Mouse (Mus musculus) forebrain, embryonic 14.5 days (tissue): ENCODE measurements around the gene Ipmk. TPM values are rescaled to one million over a fixed set of nuclear protein-coding genes. Genes with fewer than 3 reads are reported as not detected.

Experiments
- ATAC-seq: fragments of 200-750 bp; cut with Nextera tagmentation; 2 replicates; pipeline ENCODE4 v1.8.0; 2017; ENCODE audit warnings: mild to moderate bottlenecking, moderate library complexity
- DNase-seq: peaks from one replicate; pipeline ENCODE4 v3.0.0-alpha.2; 2015; ENCODE audit warnings: low spot score
- H3K27ac ChIP-seq: fragments of 300-500 bp; sonication (generic); 2 replicates; pipeline ENCODE4 v1.5.1; 2014; ENCODE audit warnings: low read depth, mild to moderate bottlenecking, control low read depth, low read length, moderate library complexity
- H3K27me3 ChIP-seq: fragments of 300-500 bp; sonication (generic); replicated peaks from 2 replicates; pipeline ENCODE4 v1.6.1; 2014; ENCODE audit warnings: low read length, control low read depth, mixed read lengths; ENCODE audit not compliant: control insufficient read depth, insufficient read depth
- H3K36me3 ChIP-seq: fragments of 300-500 bp; sonication (generic); 2 replicates; pipeline ENCODE4 v1.6.1; 2014; ENCODE audit warnings: low read length, control low read depth; ENCODE audit not compliant: control insufficient read depth, insufficient read depth
- H3K4me1 ChIP-seq: fragments of 300-500 bp; sonication (generic); 2 replicates; pipeline ENCODE4 v1.6.1; 2014; ENCODE audit warnings: antibody characterized with exemption, low read length, control low read depth; ENCODE audit not compliant: control insufficient read depth, insufficient read depth
- H3K4me2 ChIP-seq: fragments of 300-500 bp; sonication (generic); 2 replicates; pipeline ENCODE4 v1.6.1; 2014; ENCODE audit warnings: mild to moderate bottlenecking, control low read depth, low read length
- H3K4me3 ChIP-seq: fragments of 300-500 bp; sonication (generic); 2 replicates; pipeline ENCODE4 v1.5.1; 2014; ENCODE audit warnings: low read depth, low read length, control low read depth
- H3K9ac ChIP-seq: fragments of 300-500 bp; sonication (generic); 2 replicates; pipeline ENCODE4 v1.6.1; 2014; ENCODE audit warnings: mild to moderate bottlenecking, low read length, control low read depth, moderate library complexity
- H3K9me3 ChIP-seq: fragments of 300-500 bp; sonication (generic); replicated peaks from 2 replicates; pipeline ENCODE4 v1.6.1; 2016; ENCODE audit warnings: low read length, control low read depth, mixed read lengths; ENCODE audit not compliant: control insufficient read depth
- WGBS: fragments of 180-500 bp; shearing (Covaris S2); extraction: QIAGEN DNeasy Blood & Tissue Kit; methylation state at CpG from one replicate; pipeline ENCODE4 v1.1.7; 2014; 5-methylcytosine and 5-hydroxymethylcytosine counted together
- polyA plus RNA-seq: library from polyadenylated mRNA; unstranded; fragments of >200 nt; fragmentation: Nextera tagmentation; extraction: Ambion mirVana; gene quantifications from 2 replicates; pipeline ENCODE4 v1.2.1, GENCODE M21; 2014

Gene Ipmk
- polyA plus RNA-seq, 1 experiment from 2014 or later = 16.2 TPM

DNA sequence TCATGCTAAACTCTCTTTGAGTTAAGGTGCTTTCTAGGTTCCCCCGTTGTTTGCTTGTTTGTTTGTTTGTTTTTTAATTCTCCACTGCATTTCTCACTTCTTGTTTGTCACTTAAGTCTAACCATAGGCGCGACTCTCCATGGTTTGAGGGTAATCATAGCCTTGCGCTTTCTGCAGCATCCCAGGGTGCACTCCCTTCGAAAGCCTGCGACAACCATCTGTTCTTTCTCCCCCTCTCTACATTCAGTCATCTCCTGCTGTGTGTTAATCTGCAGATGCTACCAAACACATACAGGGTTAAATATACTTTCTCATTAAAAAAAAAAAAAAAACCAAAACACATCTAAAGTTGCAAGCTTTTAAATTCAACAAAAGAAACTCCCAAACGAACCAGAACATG is 31.1 kb upstream of the Ipmk start:
- Histone ChIP-seq H3K27ac (no peak overlapping the region), H3K9ac (no peak overlapping the region), H3K4me1 (no peaks in the 10 kb centered on the region), H3K9me3 (no peaks in the 10 kb centered on the region), H3K4me3 (no peak overlapping the region), H3K36me3 (no peaks in the 10 kb centered on the region), H3K4me2 (no peak overlapping the region), H3K27me3 (no peaks in the 10 kb centered on the region)
- WGBS = 73% methylated on average over 7 of the region's 7 CpGs
- DNase-seq (no peak), ATAC-seq (no peak)

DNA sequence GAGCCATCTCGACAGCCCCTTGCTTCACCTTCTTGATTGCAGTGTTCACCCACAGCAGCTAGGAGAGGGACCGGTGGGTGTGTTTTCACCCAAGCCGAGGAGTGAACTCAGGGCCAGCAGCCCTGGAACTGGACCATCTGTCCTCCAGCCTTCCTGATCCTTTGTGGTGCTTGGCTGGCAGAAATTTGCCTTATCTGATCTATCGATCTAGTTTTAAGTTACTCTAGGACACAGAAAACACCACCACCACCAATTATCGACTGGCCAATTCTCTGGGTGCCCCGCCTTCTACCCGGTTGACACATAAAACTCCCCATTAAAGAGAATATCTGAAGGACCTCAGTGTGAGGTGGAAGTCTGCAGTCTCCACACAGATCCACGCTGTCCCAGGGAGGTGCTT is 23.9 kb upstream of the Ipmk start:
- no peak for DNase-seq
- 86% methylated on average over 8 of the region's 8 CpGs for WGBS
- Histone ChIP-seq H3K9me3 (no peaks in the 10 kb centered on the region), H3K27ac (no peak overlapping the region), H3K4me1 (no peaks in the 10 kb centered on the region), H3K36me3 (0 out of 2 replicates have a peak, but pooled peaks cover 4% of the 10 kb centered on the region), H3K4me2 (no peak overlapping the region), H3K27me3 (no peaks in the 10 kb centered on the region), H3K9ac (no peak overlapping the region), H3K4me3 (no peak overlapping the region)
- ATAC-seq = no peak

- DNase-seq = no peak
- peaks cover 26% of the 10 kb centered on the region for H3K36me3 ChIP-seq
- H3K4me3 ChIP-seq = no peak overlapping the region
- H3K9me3 ChIP-seq = no peaks in the 10 kb centered on the region
- no peaks in the 10 kb centered on the region for H3K4me1 ChIP-seq
- no peak overlapping the region for H3K4me2 ChIP-seq
- 82% methylated on average over 7 of the region's 7 CpGs for WGBS
- no peak overlapping the region for H3K27ac ChIP-seq
- H3K9ac ChIP-seq = no peak overlapping the region
- H3K27me3 ChIP-seq = no peaks in the 10 kb centered on the region
- no peak for ATAC-seq
These were observed 21.4 kb upstream of the Ipmk start for GRCm38 (mm10) chr10:71326123-71326522.

DNA sequence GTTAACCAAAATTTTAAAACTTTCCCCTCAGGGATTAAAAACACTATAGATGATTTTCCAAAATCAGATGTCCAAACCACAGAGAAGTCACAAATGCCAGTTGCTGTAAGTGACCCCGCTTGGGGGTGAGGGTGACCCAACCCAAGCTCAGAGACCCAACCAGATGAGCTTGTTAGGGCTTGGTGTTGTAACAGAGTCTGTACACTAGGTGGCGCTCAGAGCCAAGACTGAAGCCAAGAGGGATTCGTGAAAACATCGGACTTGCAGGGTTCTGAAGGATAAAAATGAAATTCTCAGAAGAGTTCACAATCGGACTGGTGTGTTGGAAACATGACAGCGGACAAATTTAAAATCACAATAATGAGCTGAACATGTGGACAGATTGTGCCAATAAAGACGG is 20.8 kb upstream of the Ipmk start:
- H3K4me2 ChIP-seq = no peak overlapping the region
- H3K9ac ChIP-seq = no peak overlapping the region
- no peaks in the 10 kb centered on the region for H3K4me1 ChIP-seq
- H3K9me3 ChIP-seq = no peaks in the 10 kb centered on the region
- peaks cover 26% of the 10 kb centered on the region for H3K36me3 ChIP-seq
- ATAC-seq (0 out of 2 replicates have a peak, but pooled peaks have one; percentile 40), DNase-seq (peak; percentile 86)
- no peaks in the 10 kb centered on the region for H3K27me3 ChIP-seq
- no peak overlapping the region for H3K4me3 ChIP-seq
- 15% methylated on average over 7 of the region's 7 CpGs for WGBS
- no peak overlapping the region for H3K27ac ChIP-seq

DNA sequence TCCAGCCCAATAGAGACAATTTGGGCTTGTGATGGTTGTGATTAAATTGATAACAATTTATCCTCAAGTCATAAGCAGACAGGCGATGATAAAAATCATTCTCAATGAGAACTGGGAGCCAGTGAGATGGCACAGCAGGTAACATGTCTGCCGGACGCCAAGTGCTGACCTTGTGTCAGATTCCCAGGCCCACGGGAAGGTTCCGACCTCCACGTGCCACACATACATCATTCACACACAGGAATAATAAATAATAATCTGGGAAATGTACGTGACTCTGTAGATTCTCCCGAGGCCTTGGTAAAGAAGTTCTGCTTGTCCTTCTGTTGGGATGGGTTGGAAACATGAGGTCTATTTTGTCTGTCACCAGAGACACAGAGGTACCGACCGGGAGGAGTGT is 20.2 kb upstream of the Ipmk start:
- H3K4me1 ChIP-seq = no peaks in the 10 kb centered on the region
- H3K4me2 ChIP-seq = no peak overlapping the region
- no peak overlapping the region for H3K4me3 ChIP-seq
- H3K27me3 ChIP-seq = no peaks in the 10 kb centered on the region
- H3K9ac ChIP-seq = no peak overlapping the region
- WGBS = 87% methylated on average over 10 of the region's 10 CpGs
- no peak for DNase-seq
- H3K9me3 ChIP-seq = no peaks in the 10 kb centered on the region
- H3K27ac ChIP-seq = no peak overlapping the region
- H3K36me3 ChIP-seq = peaks cover 26% of the 10 kb centered on the region
- no peak for ATAC-seq

GRCm38 (mm10) chr10:71328382-71328781 is 19.2 kb upstream of the Ipmk start:
- no peak overlapping the region for H3K4me3 ChIP-seq
- H3K27me3 ChIP-seq = no peaks in the 10 kb centered on the region
- 88% methylated on average over 6 of the region's 6 CpGs for WGBS
- DNase-seq = no peak
- H3K4me2 ChIP-seq = no peak overlapping the region
- no peak overlapping the region for H3K27ac ChIP-seq
- H3K4me1 ChIP-seq = no peaks in the 10 kb centered on the region
- no peak for ATAC-seq
- H3K9ac ChIP-seq = no peak overlapping the region
- no peaks in the 10 kb centered on the region for H3K9me3 ChIP-seq
- H3K36me3 ChIP-seq = peaks cover 26% of the 10 kb centered on the region

- ATAC-seq = no peak
- H3K27ac ChIP-seq = no peak overlapping the region
- H3K36me3 ChIP-seq = peaks cover 30% of the 10 kb centered on the region
- WGBS = 89% methylated on average over 5 of the region's 5 CpGs
- DNase-seq = no peak
- no peak overlapping the region for H3K9ac ChIP-seq
- H3K27me3 ChIP-seq = no peaks in the 10 kb centered on the region
- H3K4me1 ChIP-seq = no peaks in the 10 kb centered on the region
- no peak overlapping the region for H3K4me2 ChIP-seq
- no peak overlapping the region for H3K4me3 ChIP-seq
- no peaks in the 10 kb centered on the region for H3K9me3 ChIP-seq
These were observed 18.7 kb upstream of the Ipmk start for GRCm38 (mm10) chr10:71328870-71329269.

DNA sequence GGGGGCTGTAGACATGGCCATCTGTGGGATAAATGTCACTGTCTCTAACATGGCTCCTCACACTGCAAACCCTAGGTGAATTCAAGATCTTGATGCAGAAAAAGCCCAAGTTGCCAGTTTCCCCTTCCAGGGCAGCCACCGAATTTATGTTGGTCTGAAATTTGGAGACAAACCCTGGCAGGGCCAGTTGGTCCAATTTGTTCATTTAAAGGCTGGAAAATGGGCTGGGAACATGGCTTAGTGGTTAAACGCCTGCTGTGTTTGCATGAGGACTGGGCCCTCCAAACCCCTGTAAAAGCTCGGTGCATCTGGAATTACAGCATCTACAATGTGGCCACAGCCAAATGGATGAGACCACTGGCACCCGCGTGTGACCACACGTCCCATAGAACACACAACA is 18.3 kb upstream of the Ipmk start:
- no peak overlapping the region for H3K27ac ChIP-seq
- H3K36me3 ChIP-seq = peaks cover 33% of the 10 kb centered on the region
- ATAC-seq = no peak
- no peaks in the 10 kb centered on the region for H3K27me3 ChIP-seq
- 94% methylated on average over 6 of the region's 6 CpGs for WGBS
- no peaks in the 10 kb centered on the region for H3K4me1 ChIP-seq
- no peaks in the 10 kb centered on the region for H3K9me3 ChIP-seq
- H3K4me3 ChIP-seq = no peak overlapping the region
- no peak overlapping the region for H3K4me2 ChIP-seq
- DNase-seq = no peak
- H3K9ac ChIP-seq = no peak overlapping the region

DNA sequence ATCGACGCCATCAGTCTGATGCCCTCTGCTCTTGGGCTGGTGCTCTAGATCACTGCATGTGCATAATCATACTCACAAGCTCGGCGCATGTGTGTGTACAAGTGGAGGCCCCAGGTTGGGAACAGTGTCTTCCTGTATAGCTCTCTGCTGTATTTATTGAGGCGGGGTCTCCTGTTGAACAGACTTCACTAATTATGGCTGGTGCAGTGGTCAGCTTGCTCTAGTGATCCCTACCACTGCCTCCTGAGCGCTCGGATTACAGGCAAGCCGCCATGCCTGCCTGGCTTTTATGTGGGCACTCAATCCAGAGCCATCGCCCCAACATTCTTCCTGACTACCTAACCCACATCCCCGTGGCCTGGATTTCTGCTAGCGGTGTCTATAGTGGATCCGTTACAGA is 17.5 kb upstream of the Ipmk start:
- Histone ChIP-seq H3K4me2 (no peak overlapping the region), H3K4me1 (no peaks in the 10 kb centered on the region), H3K9ac (no peak overlapping the region), H3K36me3 (peaks cover 37% of the 10 kb centered on the region), H3K9me3 (no peaks in the 10 kb centered on the region), H3K4me3 (no peak overlapping the region), H3K27ac (no peak overlapping the region), H3K27me3 (no peaks in the 10 kb centered on the region)
- 94% methylated on average over 12 of the region's 12 CpGs for WGBS
- no peak for ATAC-seq
- DNase-seq = no peak
